Mouse (Mus musculus) intestine, embryonic 15.5 days (tissue): ENCODE results near the gene Klrb1b. TPM values are rescaled to one million over a fixed set of nuclear protein-coding genes. Genes with fewer than 3 reads are reported as not detected.
A peak's percentile ranks its signal among the peaks of the same experiment; 100 is the strongest.

Experiments used
- ATAC-seq: fragments of 200-750 bp; cut with Nextera tagmentation; 2 replicates; pipeline ENCODE4 v1.8.0; 2017; ENCODE audit warnings: moderate TSS enrichment, moderate library complexity
- H3K27ac ChIP-seq: fragments of 300-500 bp; sonication (generic); 2 replicates; pipeline ENCODE4 v1.5.1; 2015; ENCODE audit warnings: mild to moderate bottlenecking, inconsistent platforms
- H3K27me3 ChIP-seq: fragments of 300-500 bp; sonication (generic); replicated peaks from 2 replicates; pipeline ENCODE4 v1.6.1; 2015; ENCODE audit warnings: inconsistent platforms
- H3K36me3 ChIP-seq: fragments of 300-500 bp; sonication (generic); 2 replicates; pipeline ENCODE4 v1.6.1; 2015; ENCODE audit warnings: inconsistent platforms
- H3K4me1 ChIP-seq: fragments of 300-500 bp; sonication (generic); replicated peaks from 2 replicates; pipeline ENCODE4 v1.6.1; 2015; ENCODE audit warnings: inconsistent platforms
- H3K4me2 ChIP-seq: fragments of 300-500 bp; sonication (generic); replicated peaks from 2 replicates; pipeline ENCODE4 v1.6.1; 2015; ENCODE audit warnings: mild to moderate bottlenecking, inconsistent platforms
- H3K4me3 ChIP-seq: fragments of 300-500 bp; sonication (generic); replicated peaks from 2 replicates; pipeline ENCODE4 v1.5.1; 2015; ENCODE audit warnings: inconsistent platforms
- H3K9ac ChIP-seq: fragments of 300-500 bp; sonication (generic); 2 replicates; pipeline ENCODE4 v1.6.1; 2015; ENCODE audit warnings: inconsistent platforms
- H3K9me3 ChIP-seq: fragments of 300-500 bp; sonication (generic); 2 replicates; pipeline ENCODE4 v1.6.1; 2016; ENCODE audit warnings: inconsistent platforms
- WGBS: fragments of 180-500 bp; shearing (Covaris S2); methylation state at CpG from one replicate; pipeline ENCODE4 v1.1.7; 2015; 5-methylcytosine and 5-hydroxymethylcytosine counted together
- polyA plus RNA-seq: library from polyadenylated mRNA; unstranded; fragments of >200 nt; fragmentation: Nextera tagmentation; extraction: Ambion mirVana; gene quantifications from 2 replicates; pipeline ENCODE4 v1.2.1, GENCODE M21; 2015

Klrb1b gene
- 1.2 TPM in 2 replicates for polyA plus RNA-seq

DNA sequence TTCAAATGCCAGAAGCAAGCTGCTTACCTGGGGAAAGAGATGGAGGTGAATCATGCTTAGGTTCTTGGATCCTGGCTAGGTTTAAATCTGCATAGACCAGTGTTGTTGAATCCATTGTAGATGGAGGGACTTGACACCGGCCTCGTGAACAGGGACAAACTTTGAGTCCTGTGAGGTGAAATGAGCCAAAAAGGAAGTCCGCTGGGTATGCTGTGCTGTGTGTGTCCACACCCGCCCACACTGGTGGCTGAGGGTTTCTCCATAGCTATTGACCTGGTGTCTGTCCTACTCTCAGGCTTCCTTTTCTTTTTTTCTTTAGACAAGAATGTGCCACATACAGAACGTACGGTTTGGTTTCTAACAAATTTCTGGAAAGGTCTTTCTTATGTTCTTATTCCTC, at the start of gene Klrb1b, which contains the start of gene Gm44511:
TSS of gene Klrb1b (minus strand) at position 200 of the 400 bp plus-strand sequence.
TSS of gene Gm44511 (minus strand) at position 184 of the 400 bp plus-strand sequence.
- 88% methylated on average over 6 of the region's 6 CpGs for WGBS
- Histone ChIP-seq H3K4me3 (no peak within 1 kb of the TSS), H3K4me2 (no peak within 1 kb of the TSS), H3K9me3 (no peaks in the 10 kb centered on the region), H3K36me3 (no peaks in the 10 kb centered on the region), H3K27ac (no peak within 1 kb of the TSS), H3K9ac (no peak within 1 kb of the TSS), H3K4me1 (no peaks in the 10 kb centered on the region), H3K27me3 (no peaks in the 10 kb centered on the region)
- no peak for ATAC-seq

DNA sequence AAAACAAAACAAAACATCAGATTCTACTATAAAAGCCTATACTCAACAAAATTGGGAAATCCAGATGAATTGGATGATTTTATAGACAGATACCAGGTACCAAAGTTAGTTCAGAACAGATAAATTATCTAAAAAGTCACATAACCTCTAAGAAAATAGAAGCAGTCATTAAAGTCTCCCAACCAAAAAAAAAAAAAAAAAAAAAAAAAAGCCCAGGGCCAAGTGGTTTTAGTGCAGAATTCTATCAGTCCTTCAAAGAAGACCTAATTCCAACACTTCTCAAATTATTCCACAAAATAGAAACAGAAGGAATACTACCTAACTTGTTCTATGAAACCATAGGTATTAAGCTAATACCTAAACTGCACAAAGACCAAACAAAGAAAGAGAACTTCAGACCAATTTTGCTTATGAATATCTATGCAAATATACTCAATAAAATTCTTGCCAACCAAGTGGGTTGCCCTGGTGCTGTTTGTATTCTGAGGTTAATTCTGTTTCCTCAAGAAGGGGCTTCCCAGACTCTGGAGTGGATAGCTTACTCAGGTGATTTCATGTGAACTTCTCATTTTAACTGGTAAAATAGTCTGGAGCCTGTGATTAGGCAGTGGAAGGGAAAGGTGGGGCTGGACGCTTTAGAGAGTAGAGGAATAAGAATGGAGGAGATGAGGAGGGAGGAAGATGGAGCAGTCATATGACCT, 45.9 kb upstream of the Klrb1b start:
- no peak for ATAC-seq
- 88% methylated on average over 1 of the region's 1 CpGs for WGBS
- Histone ChIP-seq H3K36me3 (no peaks in the 10 kb centered on the region), H3K4me1 (no peaks in the 10 kb centered on the region), H3K9ac (no peak overlapping the region), H3K9me3 (no peaks in the 10 kb centered on the region), H3K4me3 (no peak overlapping the region), H3K27ac (no peak overlapping the region), H3K27me3 (no peaks in the 10 kb centered on the region), H3K4me2 (no peak overlapping the region)

DNA sequence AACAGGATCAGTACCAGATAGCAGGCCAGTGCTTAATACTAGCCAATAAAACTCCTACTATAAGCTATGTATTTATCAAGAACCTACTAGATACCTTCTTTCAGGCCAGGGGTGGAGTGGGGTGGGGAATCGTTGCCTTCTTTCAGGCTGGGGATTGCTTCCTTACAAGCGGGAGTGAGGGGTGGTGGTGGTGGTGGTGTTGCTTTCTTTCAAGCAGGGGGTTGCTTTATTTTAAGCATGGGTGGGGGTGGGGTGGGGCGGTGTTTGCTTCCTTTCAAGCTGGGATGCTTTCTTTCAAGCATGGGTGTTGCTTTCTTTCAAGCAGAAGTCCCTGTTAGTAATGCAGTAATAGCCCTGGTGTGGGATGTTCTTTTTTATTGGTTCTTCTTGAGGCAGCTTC, 42.7 kb upstream of the Klrb1b start:
- no peak overlapping the region for H3K4me2 ChIP-seq
- no peak for ATAC-seq
- H3K9ac ChIP-seq: no peak overlapping the region
- no peaks in the 10 kb centered on the region for H3K4me1 ChIP-seq
- H3K27ac ChIP-seq: no peak overlapping the region
- no peaks in the 10 kb centered on the region for H3K9me3 ChIP-seq
- no peaks in the 10 kb centered on the region for H3K27me3 ChIP-seq
- WGBS: 31% methylated on average over 3 of the region's 3 CpGs
- H3K4me3 ChIP-seq: no peak overlapping the region
- no peaks in the 10 kb centered on the region for H3K36me3 ChIP-seq

DNA sequence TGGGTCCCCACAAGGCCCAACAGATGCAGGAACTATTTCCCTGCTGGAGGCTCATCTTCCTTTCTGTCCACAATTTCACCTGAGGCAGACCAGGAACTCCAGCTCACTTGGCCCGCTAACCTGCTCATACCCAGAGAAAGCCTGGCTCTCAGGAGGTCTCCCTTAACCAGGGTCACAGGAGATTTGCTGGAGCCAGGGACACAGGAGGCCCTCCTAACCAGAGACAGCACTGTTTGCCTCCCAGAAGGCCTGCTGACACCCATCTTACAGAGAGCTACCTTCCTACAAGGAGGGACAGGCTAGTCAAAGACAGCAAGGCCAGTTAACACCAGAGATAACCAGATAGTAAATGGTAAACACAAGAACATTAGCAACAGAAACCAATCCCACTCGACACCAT, 31.8 kb upstream of the Klrb1b start:
- no peak overlapping the region for H3K27ac ChIP-seq
- no peak overlapping the region for H3K4me3 ChIP-seq
- no peak overlapping the region for H3K4me2 ChIP-seq
- no peak overlapping the region for H3K9ac ChIP-seq
- no peaks in the 10 kb centered on the region for H3K9me3 ChIP-seq
- H3K27me3 ChIP-seq: no peaks in the 10 kb centered on the region
- no peak for ATAC-seq
- H3K4me1 ChIP-seq: no peaks in the 10 kb centered on the region
- WGBS: 87% methylated on average over 2 of the region's 2 CpGs
- no peaks in the 10 kb centered on the region for H3K36me3 ChIP-seq

DNA sequence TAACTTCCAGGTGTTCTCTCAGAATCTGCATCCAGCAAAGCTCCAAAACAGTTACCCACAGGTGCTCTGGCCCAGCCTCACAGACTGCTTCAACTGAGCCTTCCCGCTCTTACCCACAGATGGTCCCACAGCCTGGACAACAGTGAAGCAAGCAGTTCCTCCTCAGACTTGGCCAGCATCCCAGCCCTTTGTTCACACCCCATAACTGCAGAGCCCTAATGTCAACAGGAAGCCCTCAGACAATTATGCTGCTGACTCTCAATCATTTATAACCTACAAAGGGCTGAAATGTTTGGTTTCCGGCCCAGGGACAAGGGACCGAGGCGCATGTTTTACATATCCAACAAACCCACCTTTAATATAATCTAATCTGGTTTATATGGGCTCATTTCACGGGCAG, 30.1 kb upstream of the Klrb1b start:
- H3K9ac ChIP-seq: no peak overlapping the region
- no peaks in the 10 kb centered on the region for H3K27me3 ChIP-seq
- H3K4me1 ChIP-seq: no peaks in the 10 kb centered on the region
- no peak overlapping the region for H3K27ac ChIP-seq
- no peak overlapping the region for H3K4me3 ChIP-seq
- no peaks in the 10 kb centered on the region for H3K36me3 ChIP-seq
- no peak overlapping the region for H3K4me2 ChIP-seq
- ATAC-seq: peak; percentile 74
- H3K9me3 ChIP-seq: no peaks in the 10 kb centered on the region
- WGBS: 41% methylated on average over 5 of the region's 5 CpGs

DNA sequence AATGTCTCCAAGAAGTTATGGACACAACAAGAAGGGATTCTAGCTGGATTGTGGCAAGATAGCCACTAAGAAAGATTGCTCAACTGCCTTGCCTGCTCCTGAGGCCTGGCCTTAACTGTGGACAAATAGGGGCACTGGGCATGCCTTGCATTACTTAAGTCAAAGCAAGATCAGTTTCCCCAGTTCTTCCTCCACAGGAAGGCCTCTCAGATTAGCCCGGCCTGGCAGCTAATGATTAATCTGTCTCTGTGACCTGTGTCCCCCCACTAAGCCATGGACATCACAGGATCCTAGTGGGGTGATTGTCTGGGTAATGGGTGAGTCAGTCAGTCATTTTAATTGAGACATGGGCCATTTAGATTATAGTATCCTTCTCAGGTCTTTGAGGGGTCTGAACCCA, 29.3 kb upstream of the Klrb1b start:
- 51% methylated on average over 1 of the region's 1 CpGs for WGBS
- no peak overlapping the region for H3K4me3 ChIP-seq
- no peaks in the 10 kb centered on the region for H3K9me3 ChIP-seq
- 0 out of 2 replicates have a peak, but pooled peaks cover 2% of the 10 kb centered on the region for H3K4me1 ChIP-seq
- no peaks in the 10 kb centered on the region for H3K27me3 ChIP-seq
- no peak overlapping the region for H3K27ac ChIP-seq
- H3K9ac ChIP-seq: no peak overlapping the region
- H3K36me3 ChIP-seq: no peaks in the 10 kb centered on the region
- ATAC-seq: peak; percentile 44; the same call in 1 of the 2 replicates
- no peak overlapping the region for H3K4me2 ChIP-seq

DNA sequence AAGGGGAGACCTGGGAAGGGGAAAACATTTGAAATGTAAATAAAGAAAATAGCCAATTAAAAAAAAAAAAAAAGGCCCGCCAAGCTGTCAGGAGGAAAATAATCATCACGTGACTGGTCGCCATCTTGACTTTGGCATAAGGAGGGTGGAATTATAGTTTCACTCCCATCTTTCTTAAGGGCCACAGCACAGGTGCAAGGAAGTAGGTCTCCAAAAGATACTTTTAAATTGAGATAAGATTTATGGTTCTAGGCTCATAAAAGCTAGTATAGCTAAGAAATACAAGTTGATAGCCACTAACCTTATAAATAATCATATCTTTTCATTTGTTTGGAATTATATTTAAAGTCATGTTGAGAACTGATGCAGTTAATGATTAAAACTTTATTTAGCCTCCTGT, 28.8 kb upstream of the Klrb1b start:
- Histone ChIP-seq H3K4me3 (no peak overlapping the region), H3K4me1 (0 out of 2 replicates have a peak, but pooled peaks cover 2% of the 10 kb centered on the region), H3K27me3 (no peaks in the 10 kb centered on the region), H3K27ac (no peak overlapping the region), H3K36me3 (no peaks in the 10 kb centered on the region), H3K4me2 (no peak overlapping the region), H3K9ac (no peak overlapping the region), H3K9me3 (no peaks in the 10 kb centered on the region)
- 81% methylated on average over 3 of the region's 3 CpGs for WGBS
- peak; percentile 50 for ATAC-seq

DNA sequence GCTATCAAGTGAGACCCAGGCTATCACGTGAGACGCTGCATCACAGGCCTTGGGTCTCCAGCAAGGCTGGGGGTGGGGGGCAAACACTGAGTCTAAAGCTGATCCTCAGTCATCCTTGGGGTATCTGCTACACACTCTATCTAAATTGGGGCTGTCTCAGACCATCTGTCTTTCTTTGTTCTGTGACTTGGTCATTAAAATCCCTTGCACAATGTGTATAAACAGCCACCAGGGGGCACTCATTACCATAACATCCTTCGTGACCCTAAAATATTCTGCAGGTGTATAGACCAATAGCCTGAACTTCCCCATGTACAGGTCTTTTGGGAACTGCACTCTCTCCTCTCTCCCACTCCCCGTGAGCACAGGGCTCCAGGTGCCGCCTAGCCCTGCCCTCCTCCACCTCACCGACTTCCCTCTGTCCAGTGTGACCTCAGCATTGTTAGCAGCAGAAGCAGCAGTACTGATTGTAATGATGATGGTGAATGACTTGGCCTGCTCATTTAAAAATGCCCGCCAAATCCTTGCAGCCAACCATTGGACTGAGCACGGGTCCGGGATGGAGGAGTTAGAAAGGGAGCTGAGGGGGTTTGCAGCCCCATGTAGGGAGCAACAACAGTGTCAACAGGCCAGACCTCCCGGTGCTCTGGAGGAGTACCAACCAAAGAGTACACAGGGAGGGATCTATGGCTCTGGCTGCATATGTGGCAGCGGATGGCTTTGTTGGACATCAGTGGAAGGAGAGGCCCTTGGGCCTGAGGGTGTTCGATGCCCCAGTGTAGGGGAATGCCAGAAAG, 28.1 kb upstream of the Klrb1b start:
- Histone ChIP-seq H3K27ac (0 out of 2 replicates have a peak overlapping the region, but pooled peaks have one; percentile 14), H3K27me3 (no peaks in the 10 kb centered on the region), H3K9ac (no peak overlapping the region), H3K4me2 (no peak overlapping the region), H3K36me3 (no peaks in the 10 kb centered on the region), H3K9me3 (no peaks in the 10 kb centered on the region), H3K4me3 (no peak overlapping the region), H3K4me1 (0 out of 2 replicates have a peak, but pooled peaks cover 2% of the 10 kb centered on the region)
- peak; percentile 58 for ATAC-seq
- WGBS: 48% methylated on average over 12 of the region's 12 CpGs

DNA sequence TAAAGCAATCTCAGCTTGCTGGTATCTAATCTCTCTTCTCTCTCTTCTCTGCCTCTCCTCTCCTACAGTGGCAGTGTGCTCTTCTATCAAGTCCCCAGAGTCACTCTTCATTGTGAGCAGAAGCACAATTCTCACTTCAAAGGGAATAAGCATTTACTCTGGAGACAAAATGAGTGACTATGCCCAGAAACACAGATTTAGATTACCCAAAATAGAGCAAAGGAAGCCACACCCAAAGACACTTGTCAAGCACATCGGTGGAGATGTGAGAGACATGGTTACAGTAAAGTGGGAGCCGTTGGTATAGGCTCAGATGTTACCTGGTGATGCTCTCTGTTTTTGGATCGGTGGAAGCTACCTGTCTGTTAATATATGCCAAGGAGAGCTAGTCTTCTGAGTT, 26.6 kb upstream of the Klrb1b start:
- H3K27ac ChIP-seq: no peak overlapping the region
- WGBS: 77% methylated on average over 3 of the region's 3 CpGs
- H3K36me3 ChIP-seq: no peaks in the 10 kb centered on the region
- 0 out of 2 replicates have a peak, but pooled peaks cover 2% of the 10 kb centered on the region for H3K4me1 ChIP-seq
- no peak for ATAC-seq
- no peak overlapping the region for H3K9ac ChIP-seq
- no peak overlapping the region for H3K4me3 ChIP-seq
- H3K27me3 ChIP-seq: no peaks in the 10 kb centered on the region
- H3K4me2 ChIP-seq: no peak overlapping the region
- no peaks in the 10 kb centered on the region for H3K9me3 ChIP-seq

DNA sequence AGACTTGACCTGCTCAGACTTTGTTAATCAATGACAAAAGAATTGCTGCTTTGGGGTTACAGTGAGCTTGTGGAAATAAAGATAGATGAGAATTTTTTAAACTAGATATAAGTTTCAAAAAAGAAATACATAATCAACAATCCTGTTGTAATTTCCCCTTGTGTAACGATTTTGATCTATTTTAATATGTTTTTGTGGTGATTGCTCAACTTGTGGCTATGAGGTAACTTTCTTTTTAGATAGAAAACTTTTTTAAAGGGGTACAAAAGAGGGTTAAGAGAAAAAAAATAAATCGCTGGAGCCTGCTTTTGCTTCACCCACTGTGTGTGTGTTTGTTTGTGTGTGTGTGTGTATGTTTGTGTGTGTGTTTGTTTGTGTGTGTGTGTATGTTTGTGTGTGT, 25.0 kb upstream of the Klrb1b start:
- H3K4me1 ChIP-seq: 0 out of 2 replicates have a peak, but pooled peaks cover 2% of the 10 kb centered on the region
- WGBS: 80% methylated on average over 2 of the region's 2 CpGs
- no peak overlapping the region for H3K4me3 ChIP-seq
- no peak overlapping the region for H3K4me2 ChIP-seq
- no peaks in the 10 kb centered on the region for H3K36me3 ChIP-seq
- H3K9me3 ChIP-seq: no peaks in the 10 kb centered on the region
- H3K9ac ChIP-seq: no peak overlapping the region
- H3K27ac ChIP-seq: no peak overlapping the region
- no peaks in the 10 kb centered on the region for H3K27me3 ChIP-seq
- ATAC-seq: no peak

DNA sequence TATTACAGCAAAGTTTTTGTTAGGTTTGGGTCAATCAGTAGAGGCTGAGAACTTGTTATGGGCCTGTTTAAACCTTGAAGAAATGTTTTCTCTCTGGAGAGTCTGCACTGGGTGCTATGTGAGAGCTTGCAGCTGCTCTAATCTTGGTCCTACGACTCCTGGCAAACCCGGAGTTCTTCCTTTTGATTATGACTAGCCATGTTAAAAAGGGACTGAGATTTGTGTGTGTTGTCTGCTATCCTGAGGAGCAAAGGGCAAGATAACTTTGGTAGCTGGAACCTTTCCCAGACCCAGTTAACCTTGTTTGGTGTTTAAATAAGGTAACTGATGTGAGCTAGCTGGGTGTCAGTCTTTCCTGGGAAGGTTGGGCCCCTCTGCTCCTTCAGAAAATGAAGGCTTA, 24.5 kb upstream of the Klrb1b start:
- Histone ChIP-seq H3K4me3 (no peak overlapping the region), H3K27me3 (no peaks in the 10 kb centered on the region), H3K9ac (no peak overlapping the region), H3K9me3 (no peaks in the 10 kb centered on the region), H3K27ac (no peak overlapping the region), H3K36me3 (no peaks in the 10 kb centered on the region), H3K4me1 (0 out of 2 replicates have a peak, but pooled peaks cover 2% of the 10 kb centered on the region), H3K4me2 (no peak overlapping the region)
- 40% methylated on average over 2 of the region's 2 CpGs for WGBS
- ATAC-seq: no peak

DNA sequence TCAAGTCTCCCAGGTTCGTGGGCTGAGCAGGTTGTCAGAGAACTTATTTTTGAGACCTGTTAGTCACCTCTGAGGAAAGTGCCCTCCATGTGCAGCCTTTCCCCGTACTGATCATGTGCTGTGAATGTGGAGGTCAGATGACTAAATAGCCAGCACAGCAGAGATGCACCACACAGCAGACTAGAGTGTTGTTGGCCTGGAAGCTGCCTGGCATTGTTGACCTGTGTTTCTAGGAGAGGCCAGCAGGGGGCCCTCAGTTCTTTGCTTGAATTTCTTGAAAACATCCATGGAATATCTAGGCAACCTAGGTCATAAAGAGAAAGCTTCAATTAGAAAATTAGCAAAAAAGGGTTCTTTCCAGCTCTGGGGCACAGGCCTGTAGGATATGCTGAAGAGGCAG, 23.8 kb upstream of the Klrb1b start:
- 54% methylated on average over 2 of the region's 2 CpGs for WGBS
- Histone ChIP-seq H3K36me3 (no peaks in the 10 kb centered on the region), H3K4me3 (no peak overlapping the region), H3K27me3 (no peaks in the 10 kb centered on the region), H3K9ac (no peak overlapping the region), H3K9me3 (no peaks in the 10 kb centered on the region), H3K27ac (no peak overlapping the region), H3K4me1 (0 out of 2 replicates have a peak, but pooled peaks cover 4% of the 10 kb centered on the region), H3K4me2 (no peak overlapping the region)
- no peak for ATAC-seq
